Mouse (Mus musculus): Measurements from ENCODE around the gene Gm2042. TPM values are rescaled to one million over a fixed set of nuclear protein-coding genes. Genes with fewer than 3 reads are reported as not detected.
"Not testable (repeated sequence)": the region's sequence is repeated elsewhere in the genome, so short reads cannot be mapped to it uniquely, and the experiment has no call there.

Gene Gm2042
- not detected in 2 replicates for polyA plus RNA-seq (2012)

DNA sequence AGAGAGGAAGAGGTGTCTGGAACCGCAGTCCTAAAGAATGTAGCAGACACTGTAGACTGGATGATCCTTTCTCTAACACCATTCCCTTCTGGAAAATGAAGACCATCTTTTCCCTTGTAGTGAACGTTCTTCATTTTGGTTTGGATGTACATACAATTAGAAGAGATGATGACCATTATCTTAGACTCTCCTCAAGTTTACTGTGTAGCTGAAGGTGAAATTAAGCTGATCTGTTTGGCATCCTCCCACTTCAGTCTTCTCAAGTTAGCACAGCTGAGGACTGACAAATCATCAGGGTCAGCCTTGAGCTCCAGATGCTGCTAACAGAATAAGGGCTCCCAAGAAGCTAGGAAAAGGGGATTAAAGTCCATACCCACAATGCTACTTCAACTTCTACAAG lies at the start of gene Gm2042:
Gene Gm2042, plus strand, starts transcription at position 301 of the 400 bp plus-strand sequence.
- not testable (repeated sequence) for H3K4me1 ChIP-seq (ENCODE audit: control insufficient read depth); H3K36me3 ChIP-seq (ENCODE audit: control insufficient read depth); H3K27me3 ChIP-seq (ENCODE audit: control insufficient read depth); H3K4me3 ChIP-seq (replicated peaks); H3K9me3 ChIP-seq (ENCODE audit: control insufficient read depth, low read length)

DNA sequence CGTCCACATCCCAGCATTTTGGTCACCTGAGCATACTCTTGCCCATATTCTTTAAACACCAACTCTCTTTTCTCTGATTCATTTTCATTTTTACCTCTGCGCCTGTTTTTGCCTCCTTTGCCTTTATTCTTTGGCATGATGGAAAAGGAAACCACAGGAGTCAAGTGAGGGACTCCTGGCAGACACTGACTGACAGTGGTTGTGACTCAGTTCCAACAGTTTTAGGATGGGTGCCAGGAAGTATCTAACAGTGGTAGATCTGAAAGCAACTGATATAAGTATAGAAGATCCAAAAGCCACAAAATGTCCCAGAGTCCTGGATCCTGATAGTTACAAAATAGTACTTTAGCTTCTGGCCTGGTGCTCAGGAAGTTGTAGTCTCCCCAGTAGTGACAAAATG lies 34.2 kb upstream of the Gm2042 start, which contains the start of gene Gm2035:
Gene Gm2035, minus strand, starts transcription at position 137 of the 400 bp plus-strand sequence.
- H3K27me3 ChIP-seq (ENCODE audit: control insufficient read depth); H3K4me3 ChIP-seq (replicated peaks); H3K4me1 ChIP-seq (ENCODE audit: control insufficient read depth); H3K9me3 ChIP-seq (ENCODE audit: control insufficient read depth, low read length); H3K36me3 ChIP-seq (ENCODE audit: control insufficient read depth): not testable (repeated sequence)

DNA sequence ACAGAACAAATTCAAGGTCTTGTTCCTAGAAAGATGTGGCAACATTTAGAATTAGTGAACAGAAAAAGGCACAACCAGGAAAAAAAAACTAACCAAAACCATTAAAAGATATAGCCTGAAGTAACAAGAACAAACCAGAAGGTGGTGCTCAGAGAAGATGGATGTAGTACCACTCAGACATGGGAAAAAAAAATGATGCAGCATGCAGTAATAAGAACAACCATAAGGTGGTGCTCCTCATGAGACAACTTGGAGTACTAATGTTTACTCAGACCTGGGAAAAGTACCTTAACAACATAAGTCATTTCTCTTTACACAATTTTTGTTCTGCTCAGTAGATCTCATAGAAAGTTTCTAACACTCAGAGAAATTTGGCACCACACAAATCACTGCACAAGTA lies 30.1 kb downstream of the Gm2042 start:
- H3K4me3 ChIP-seq (replicated peaks); H3K9me3 ChIP-seq (ENCODE audit: control insufficient read depth, low read length); H3K27me3 ChIP-seq (ENCODE audit: control insufficient read depth); H3K4me1 ChIP-seq (ENCODE audit: control insufficient read depth); H3K36me3 ChIP-seq (ENCODE audit: control insufficient read depth): not testable (repeated sequence)

DNA sequence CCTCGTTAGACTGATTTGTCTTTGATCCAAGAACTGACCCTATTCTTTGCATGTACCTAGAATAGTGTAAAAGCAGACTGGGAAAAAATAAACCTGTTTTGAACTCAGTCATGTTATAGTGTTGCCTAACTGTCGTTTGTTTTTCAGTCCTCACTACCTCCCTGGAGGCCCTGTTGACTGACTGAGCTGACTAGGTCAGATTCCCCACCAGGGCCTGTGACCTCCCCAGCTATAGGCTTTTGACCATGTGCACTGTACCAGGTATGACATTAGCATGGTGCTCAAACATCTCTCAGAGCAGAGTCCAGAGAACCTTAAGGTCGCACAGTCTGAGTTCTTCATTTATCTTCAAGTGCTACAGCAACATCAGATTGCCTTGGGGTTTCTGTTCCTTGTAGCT lies 50.2 kb downstream of the Gm2042 start:
- H3K4me3 ChIP-seq (replicated peaks); H3K36me3 ChIP-seq (ENCODE audit: control insufficient read depth); H3K9me3 ChIP-seq (ENCODE audit: control insufficient read depth, low read length); H3K4me1 ChIP-seq (ENCODE audit: control insufficient read depth); H3K27me3 ChIP-seq (ENCODE audit: control insufficient read depth): not testable (repeated sequence)

Other genes with a start within 250 kb of the Gm2042 start
- not detected in 2 replicates for gene Gm21319, start 178.3 kb upstream of the Gm2042 start, polyA plus RNA-seq (2012)
- not detected in 2 replicates for gene Gm21936, start 158.6 kb upstream of the Gm2042 start, polyA plus RNA-seq (2012)
- gene BB287469, start 137.5 kb upstream of the Gm2042 start, polyA plus RNA-seq (2012), result not detected in 2 replicates
- not detected in 2 replicates for gene Gm2001, start 111.7 kb upstream of the Gm2042 start, polyA plus RNA-seq (2012)
- not detected in 2 replicates for gene Gm2016, start 80.0 kb upstream of the Gm2042 start, polyA plus RNA-seq (2012)
- not detected in 2 replicates for gene Gm2022, start 58.7 kb upstream of the Gm2042 start, polyA plus RNA-seq (2012)
- not detected in 2 replicates for gene Gm2035, start 34.2 kb upstream of the Gm2042 start, polyA plus RNA-seq (2012)
- gene Gm2075, start 57.8 kb downstream of the Gm2042 start, polyA plus RNA-seq (2012), result not detected in 2 replicates
- not detected in 2 replicates for gene Gm6803, start 64.7 kb downstream of the Gm2042 start, polyA plus RNA-seq (2012)
- not detected in 2 replicates for gene Gm2056, start 72.9 kb downstream of the Gm2042 start, polyA plus RNA-seq (2012)
- gene Gm16368, start 129.6 kb downstream of the Gm2042 start, polyA plus RNA-seq (2012), result not detected in 2 replicates
- not detected in 2 replicates for gene Gm10436, start 228.0 kb downstream of the Gm2042 start, polyA plus RNA-seq (2012)

Measured in erythroblast, embryonic 14.5 days (primary cell).